Mouse (Mus musculus) MEL (cell line): ENCODE measurements around the gene Tmed10. TPM values are rescaled to one million over a fixed set of nuclear protein-coding genes. Genes with fewer than 3 reads are reported as not detected.

Experiments used
- DNase-seq: peaks from one replicate; pipeline ENCODE4 v3.0.0; 2011; ENCODE audit warnings: low read depth, low spot score
- H3K27ac ChIP-seq: 2 replicates; pipeline ENCODE4 v1.5.1; 2012; ENCODE audit warnings: low read depth, mild to moderate bottlenecking, control low read depth, low read length, moderate library complexity; ENCODE audit not compliant: control insufficient read depth
- H3K27me3 ChIP-seq, 2 experiments: fragments of 150-350 bp in 1 of 2; sonication (generic) in 1 of 2; 2 replicates each; pipeline ENCODE4 v1.6.1; 2012; ENCODE audit warnings: low read length in 2 of 2, mild to moderate bottlenecking in 2 of 2, improper control_type of control experiment in 1 of 2, moderate library complexity in 1 of 2; ENCODE audit not compliant: insufficient read depth in 2 of 2, control insufficient read depth in 1 of 2
- H3K36me3 ChIP-seq, 2 experiments: 2 replicates each; pipeline ENCODE4 v1.6.1; 2012 to 2014; ENCODE audit warnings: low read length in 2 of 2, improper control_type of control experiment in 1 of 2, inconsistent platforms in 1 of 2, mild to moderate bottlenecking in 1 of 2; ENCODE audit not compliant: insufficient read depth in 2 of 2, control insufficient read depth in 1 of 2
- H3K4me1 ChIP-seq, 2 experiments: fragments of 150-350 bp in 1 of 2; sonication (generic) in 1 of 2; 2 replicates each; pipeline ENCODE4 v1.6.1; 2012; ENCODE audit warnings: low read length in 2 of 2, improper control_type of control experiment in 1 of 2, mild to moderate bottlenecking in 1 of 2; ENCODE audit not compliant: insufficient read depth in 2 of 2, control insufficient read depth in 1 of 2
- H3K4me3 ChIP-seq, 2 experiments: fragments of 150-350 bp in 1 of 2; sonication (generic) in 1 of 2; 2 replicates each; pipeline ENCODE4 v1.5.1; 2012; ENCODE audit warnings: low read depth in 2 of 2, low read length in 2 of 2, mild to moderate bottlenecking in 2 of 2, moderate library complexity in 2 of 2, control low read depth in 1 of 2, improper control_type of control experiment in 1 of 2; ENCODE audit not compliant: control insufficient read depth in 1 of 2, insufficient read depth in 1 of 2
- H3K79me2 ChIP-seq: 2 replicates; pipeline ENCODE4 v1.6.1; 2012; ENCODE audit warnings: mild to moderate bottlenecking, low read length, moderate library complexity; ENCODE audit not compliant: control insufficient read depth, poor library complexity, insufficient read depth
- H3K9ac ChIP-seq: 2 replicates; pipeline ENCODE4 v1.6.1; 2012; ENCODE audit warnings: low read depth, mild to moderate bottlenecking, control low read depth, low read length, moderate library complexity; ENCODE audit not compliant: control insufficient read depth, poor library complexity, severe bottlenecking
- H3K9me3 ChIP-seq: fragments of 150-350 bp; sonication (generic); replicated peaks from 2 replicates; pipeline ENCODE4 v1.6.1; 2012; ENCODE audit warnings: mild to moderate bottlenecking, low read length, improper control_type of control experiment, moderate library complexity; ENCODE audit not compliant: insufficient read depth
- CHD1 ChIP-seq: IDR thresholded peaks from 2 replicates; pipeline ENCODE4 v1.6.1; 2012; ENCODE audit warnings: low read depth, mild to moderate bottlenecking, inconsistent platforms, low read length, improper control_type of control experiment
- CTCF ChIP-seq, 3 experiments: IDR thresholded peaks in 2 of 3; conservative IDR thresholded peaks in 1 of 3; 2 replicates each; pipeline ENCODE4 v1.5.1; 2011 to 2012; ENCODE audit warnings: low read length in 3 of 3, low read depth in 2 of 3, mild to moderate bottlenecking in 2 of 3, improper control_type of control experiment in 1 of 3, inconsistent platforms in 1 of 3, mixed read lengths in 1 of 3, moderate library complexity in 1 of 3; ENCODE audit not compliant: control insufficient read depth in 1 of 3, insufficient read depth in 1 of 3, poor library complexity in 1 of 3, severe bottlenecking in 1 of 3
- ETS1 ChIP-seq: IDR thresholded peaks from 2 replicates; pipeline ENCODE4 v1.6.1; 2012; ENCODE audit warnings: low read depth, mild to moderate bottlenecking, inconsistent platforms, low read length, improper control_type of control experiment, moderate library complexity
- GABPA ChIP-seq: IDR thresholded peaks from 2 replicates; pipeline ENCODE4 v1.6.1; 2012; ENCODE audit warnings: low read depth, mild to moderate bottlenecking, inconsistent platforms, low read length, improper control_type of control experiment, moderate library complexity
- HCFC1 ChIP-seq: IDR thresholded peaks from 2 replicates; pipeline ENCODE4 v1.6.1; 2012; ENCODE audit warnings: low read depth, mild to moderate bottlenecking, inconsistent platforms, low read length, improper control_type of control experiment, moderate library complexity
- KAT2A ChIP-seq: conservative IDR thresholded peaks from 2 replicates; pipeline ENCODE4 v1.6.1; 2012; ENCODE audit warnings: low read depth, low read length, improper control_type of control experiment, inconsistent platforms
- MAX ChIP-seq: IDR thresholded peaks from 2 replicates; pipeline ENCODE4 v1.6.1; 2011; ENCODE audit warnings: low read length, improper control_type of control experiment
- MEF2A ChIP-seq: IDR thresholded peaks from 2 replicates; pipeline ENCODE4 v1.6.1; 2014; ENCODE audit warnings: low read depth, mild to moderate bottlenecking, inconsistent platforms, low read length, improper control_type of control experiment; ENCODE audit not compliant: poor library complexity, insufficient replicate concordance, severe bottlenecking; ENCODE audit errors: extremely low read depth
- MXI1 ChIP-seq: IDR thresholded peaks from 2 replicates; pipeline ENCODE4 v1.6.1; 2011; ENCODE audit warnings: mild to moderate bottlenecking, low read depth, low read length, improper control_type of control experiment
- MYB ChIP-seq: IDR thresholded peaks from 2 replicates; pipeline ENCODE4 v1.6.1; 2011; ENCODE audit warnings: mild to moderate bottlenecking, low read depth, low read length, improper control_type of control experiment
- MYC ChIP-seq: IDR thresholded peaks from 2 replicates; pipeline ENCODE4 v1.6.1; 2011; ENCODE audit warnings: low read depth, mild to moderate bottlenecking, low read length, improper control_type of control experiment, moderate library complexity
- NELFE ChIP-seq: IDR thresholded peaks from 2 replicates; pipeline ENCODE4 v1.6.1; 2011; ENCODE audit warnings: low read depth, low read length, improper control_type of control experiment
- POLR2A ChIP-seq, 2 experiments: IDR thresholded peaks; 2 replicates each; pipeline ENCODE4 v1.6.1; 2011 to 2012; ENCODE audit warnings: low read length in 2 of 2, mild to moderate bottlenecking in 2 of 2, control low read depth in 1 of 2, improper control_type of control experiment in 1 of 2, low read depth in 1 of 2, moderate library complexity in 1 of 2; ENCODE audit not compliant: control insufficient read depth in 1 of 2, insufficient read depth in 1 of 2, poor library complexity in 1 of 2
- POLR2AphosphoS2 ChIP-seq: IDR thresholded peaks from 2 replicates; pipeline ENCODE4 v1.6.1; 2011; ENCODE audit warnings: low read length, improper control_type of control experiment
- POLR2AphosphoS5 ChIP-seq: IDR thresholded peaks from 2 replicates; pipeline ENCODE4 v1.6.1; 2012; ENCODE audit warnings: low read depth, borderline replicate concordance, mild to moderate bottlenecking, inconsistent platforms, low read length, moderate library complexity, mixed read lengths
- RAD21 ChIP-seq: IDR thresholded peaks from 2 replicates; pipeline ENCODE4 v1.6.1; 2011; ENCODE audit warnings: mild to moderate bottlenecking, low read depth, low read length, improper control_type of control experiment
- RCOR1 ChIP-seq: IDR thresholded peaks from 2 replicates; pipeline ENCODE4 v1.6.1; 2012; ENCODE audit warnings: low read depth, mild to moderate bottlenecking, inconsistent platforms, low read length, improper control_type of control experiment
- SIN3A ChIP-seq: IDR thresholded peaks from 2 replicates; pipeline ENCODE4 v1.6.1; 2012; ENCODE audit warnings: low read length, improper control_type of control experiment, inconsistent platforms
- SMC3 ChIP-seq: IDR thresholded peaks from 2 replicates; pipeline ENCODE4 v1.6.1; 2011; ENCODE audit warnings: low read depth, low read length, improper control_type of control experiment
- TBP ChIP-seq: IDR thresholded peaks from 2 replicates; pipeline ENCODE4 v1.8.0; 2011; ENCODE audit warnings: low read depth, low read length, improper control_type of control experiment
- TCF12 ChIP-seq: IDR thresholded peaks from 2 replicates; pipeline ENCODE4 v1.6.1; 2014; ENCODE audit warnings: low read depth, mild to moderate bottlenecking, inconsistent platforms, low read length, improper control_type of control experiment, moderate library complexity
- USF1 ChIP-seq: IDR thresholded peaks from 2 replicates; pipeline ENCODE4 v1.6.1; 2014; ENCODE audit warnings: low read depth, mild to moderate bottlenecking, inconsistent platforms, low read length, improper control_type of control experiment, moderate library complexity
- USF2 ChIP-seq, 2 experiments: IDR thresholded peaks; 2 replicates each; pipeline ENCODE4 v1.6.1; 2011 to 2012; ENCODE audit warnings: improper control_type of control experiment in 2 of 2, low read length in 2 of 2, borderline replicate concordance in 1 of 2, inconsistent platforms in 1 of 2, low read depth in 1 of 2, mild to moderate bottlenecking in 1 of 2; ENCODE audit not compliant: insufficient read depth in 1 of 2
- ZC3H11A ChIP-seq: IDR thresholded peaks from 2 replicates; pipeline ENCODE4 v1.6.1; 2012; ENCODE audit warnings: low read depth, mild to moderate bottlenecking, inconsistent platforms, low read length, improper control_type of control experiment
- ZKSCAN1 ChIP-seq: IDR thresholded peaks from 2 replicates; pipeline ENCODE4 v1.6.1; 2012; ENCODE audit warnings: low read depth, mild to moderate bottlenecking, inconsistent platforms, low read length, improper control_type of control experiment, moderate library complexity
- ZMIZ1 ChIP-seq: IDR thresholded peaks from 2 replicates; pipeline ENCODE4 v1.6.1; 2012; ENCODE audit warnings: low read depth, mild to moderate bottlenecking, inconsistent platforms, low read length, improper control_type of control experiment, moderate library complexity
- polyA plus RNA-seq, 2 experiments: library from polyadenylated mRNA; stranded (reverse) in 1 of 2; unstranded in 1 of 2; fragments of >175 nt in 1 of 2; fragments of >200 nt in 1 of 2; gene quantifications; 2 replicates each; pipeline versions ENCODE4 v1.2.1 to v1.2.4; 2012; ENCODE audit warnings: low replicate concordance in 2 of 2, low read depth in 1 of 2; ENCODE audit not compliant: insufficient read length in 2 of 2, insufficient read depth in 1 of 2, missing spikeins in 1 of 2
- total RNA-seq: library from RNA; depleted of rRNA; stranded (reverse); fragments of 300-350 nt; gene quantifications from 2 replicates; pipeline ENCODE4 v1.2.3, GENCODE M21; 2012

Tmed10 gene
- total and polyA plus RNA-seq, 3 experiments: 45.7 to 229 (median 60.2) TPM

DNA sequence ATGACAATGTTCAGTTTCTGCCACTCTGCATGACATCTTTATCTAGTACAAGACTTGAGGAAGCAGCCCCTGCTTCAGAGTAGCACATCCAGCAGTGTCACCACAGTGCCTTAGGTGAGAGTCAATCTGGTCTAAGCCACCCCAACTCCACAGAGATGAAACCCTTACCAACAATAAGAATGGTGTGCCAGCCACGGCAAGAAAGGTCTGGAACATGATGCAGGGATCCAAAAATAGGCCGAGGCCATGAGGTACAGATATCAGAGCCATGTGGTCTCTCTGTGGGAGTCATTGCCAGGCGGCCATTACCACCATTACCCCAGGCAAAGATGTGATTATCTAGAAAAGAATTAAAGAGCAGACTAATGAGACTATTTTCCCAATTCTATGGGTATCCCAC lies 66.0 kb downstream of the Tmed10 start:
- Histone ChIP-seq H3K27ac (no peak overlapping the region), H3K27me3 (no peaks in the 10 kb centered on the region), H3K9ac (no peak overlapping the region), H3K4me3 (no peak overlapping the region)
- DNase-seq: no peak
- TF ChIP-seq MEF2A: no peak
- no peak for TF ChIP-seq ZMIZ1
- no peak for TF ChIP-seq GABPA
- TF ChIP-seq POLR2AphosphoS5: no peak
- no peak for TF ChIP-seq ETS1
- no peak for TF ChIP-seq RCOR1
- no peak for TF ChIP-seq USF1
- TF ChIP-seq POLR2A (IDR thresholded peaks at IDR 0.05; ENCODE audit: control insufficient read depth in 1 of 2, insufficient read depth in 1 of 2, low read depth in 1 of 2, low read length in 2 of 2, poor library complexity in 1 of 2): no peak
- TF ChIP-seq KAT2A: no peak
- no peak for TF ChIP-seq CHD1
- no peak for TF ChIP-seq POLR2AphosphoS2
- TF ChIP-seq ZC3H11A: no peak
- TF ChIP-seq TBP: no peak
- TF ChIP-seq TCF12: no peak
- TF ChIP-seq NELFE: no peak
- no peak for TF ChIP-seq ZKSCAN1
- TF ChIP-seq, all 39 proteins: peak for 0
- Histone ChIP-seq H3K4me1 (no peaks in the 10 kb centered on the region), H3K79me2 (no peaks in the 10 kb centered on the region), H3K9me3 (no peaks in the 10 kb centered on the region), H3K36me3 (peaks cover 0 to 12% of the 10 kb centered on the region in 2 experiments; a peak in 2 of 4 replicates)

- Histone ChIP-seq H3K9ac (peak overlapping the region; percentile 33), H3K27me3 (no peaks in the 10 kb centered on the region), H3K4me1 (no peaks in the 10 kb centered on the region), H3K27ac (no peak overlapping the region), H3K36me3 (peaks cover 0 to 11% of the 10 kb centered on the region in 2 experiments; a peak in 2 of 4 replicates), H3K79me2 (no peaks in the 10 kb centered on the region), H3K4me3 (peak overlapping the region in 1 of 2 experiments; percentile 32; a peak in 2 of 4 replicates), H3K9me3 (no peaks in the 10 kb centered on the region)
- TF ChIP-seq MYB (no peak), TCF12 (no peak), CTCF (IDR thresholded peaks at IDR 0.05 in 2 of 3, conservative IDR thresholded peaks at IDR 0.05 in 1 of 3; ENCODE audit: control insufficient read depth in 1 of 3, insufficient read depth in 1 of 3, low read depth in 2 of 3, low read length in 3 of 3, poor library complexity in 1 of 3, severe bottlenecking in 1 of 3) (peak; percentile 95 to 99 (median 97)), ETS1 (no peak), NELFE (no peak), MXI1 (no peak), ZC3H11A (peak; percentile 87), SMC3 (peak; percentile 94), MYC (0 out of 2 replicates have a peak, but pooled peaks have one; percentile 28), TBP (no peak), MAX (no peak), ZKSCAN1 (no peak), POLR2AphosphoS2 (no peak), USF2 (IDR thresholded peaks at IDR 0.05; ENCODE audit: borderline replicate concordance in 1 of 2, insufficient read depth in 1 of 2, low read depth in 1 of 2, low read length in 2 of 2) (no peak), RAD21 (peak; percentile 97), HCFC1 (0 out of 2 replicates have a peak, but pooled peaks have one; percentile 41), SIN3A (peak; percentile 38; the same call in 1 of the 2 replicates)
- peak; percentile 86 for DNase-seq
Observed at GRCm38 (mm10) chr12:85305247-85305892, 69.3 kb downstream of the Tmed10 start.
